Mouse (Mus musculus) liver, postnatal 0 days (tissue): ENCODE results near the gene Hist1h3c.

Source experiments
- CTCF ChIP-seq: sonication (generic); IDR thresholded peaks from 2 replicates; pipeline ENCODE4 v1.5.1; 2016; ENCODE audit warnings: antibody characterized with exemption, low read depth
- EP300 ChIP-seq: IDR thresholded peaks from 2 replicates; pipeline ENCODE4 v1.6.1; 2016; ENCODE audit warnings: antibody characterized with exemption, low read depth, mild to moderate bottlenecking

GRCm38 (mm10) chr13:23729706-23730105, 15.7 kb downstream of the Hist1h3c start:
- TF ChIP-seq CTCF (no peak), EP300 (no peak)
